Mouse (Mus musculus) B cell, adult (primary cell): ENCODE data around the gene Rpl39. TPM values are rescaled to one million over a fixed set of nuclear protein-coding genes. Genes with fewer than 3 reads are reported as not detected.

Experiments used
- total RNA-seq: library from RNA; stranded (reverse); gene quantifications from 4 replicates; pipeline ENCODE4 v1.2.4, GENCODE M21; 2023; ENCODE audit not compliant: inconsistent age

The Rpl39 gene
- 1,363 to 1,422 TPM (median 1,391 TPM) in 4 replicates for total RNA-seq

DNA sequence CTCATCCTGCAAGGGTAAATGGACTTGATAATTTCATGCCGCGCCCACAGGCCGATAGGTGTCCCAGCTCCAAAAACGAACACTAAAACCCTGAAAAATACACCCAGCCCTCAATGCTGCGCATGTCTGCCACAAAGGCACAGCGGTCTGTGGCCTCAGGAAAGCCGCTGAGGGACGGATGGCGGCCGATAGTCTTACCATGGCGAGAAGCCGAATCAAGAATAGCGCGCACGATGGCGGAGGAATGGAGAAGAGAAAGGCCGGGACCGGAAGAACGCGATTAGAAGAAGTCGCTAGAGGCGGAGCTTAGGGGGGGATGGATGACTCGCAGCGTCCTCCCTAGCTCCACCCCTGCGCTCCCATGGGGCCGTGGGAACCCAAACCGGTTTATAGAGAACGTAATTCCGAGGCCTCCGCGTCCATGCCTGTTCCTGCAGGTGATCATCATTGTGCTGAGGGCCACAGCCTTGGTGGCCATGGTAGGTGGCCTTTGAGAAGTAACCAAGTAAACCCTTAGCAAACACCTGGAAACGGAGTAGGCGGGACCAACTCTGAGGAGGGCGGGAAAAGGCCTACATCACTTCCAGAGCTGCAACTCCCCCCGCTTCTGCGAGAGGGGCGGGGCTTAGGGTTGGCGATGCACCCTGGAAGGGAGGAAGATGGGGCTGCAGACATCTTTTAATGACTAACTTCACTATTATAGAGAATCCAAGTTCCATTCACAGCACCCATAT, at the start of gene Rpl39:
Gene Rpl39 (minus strand): TSS at position 476 of the 734 bp plus-strand sequence.

DNA sequence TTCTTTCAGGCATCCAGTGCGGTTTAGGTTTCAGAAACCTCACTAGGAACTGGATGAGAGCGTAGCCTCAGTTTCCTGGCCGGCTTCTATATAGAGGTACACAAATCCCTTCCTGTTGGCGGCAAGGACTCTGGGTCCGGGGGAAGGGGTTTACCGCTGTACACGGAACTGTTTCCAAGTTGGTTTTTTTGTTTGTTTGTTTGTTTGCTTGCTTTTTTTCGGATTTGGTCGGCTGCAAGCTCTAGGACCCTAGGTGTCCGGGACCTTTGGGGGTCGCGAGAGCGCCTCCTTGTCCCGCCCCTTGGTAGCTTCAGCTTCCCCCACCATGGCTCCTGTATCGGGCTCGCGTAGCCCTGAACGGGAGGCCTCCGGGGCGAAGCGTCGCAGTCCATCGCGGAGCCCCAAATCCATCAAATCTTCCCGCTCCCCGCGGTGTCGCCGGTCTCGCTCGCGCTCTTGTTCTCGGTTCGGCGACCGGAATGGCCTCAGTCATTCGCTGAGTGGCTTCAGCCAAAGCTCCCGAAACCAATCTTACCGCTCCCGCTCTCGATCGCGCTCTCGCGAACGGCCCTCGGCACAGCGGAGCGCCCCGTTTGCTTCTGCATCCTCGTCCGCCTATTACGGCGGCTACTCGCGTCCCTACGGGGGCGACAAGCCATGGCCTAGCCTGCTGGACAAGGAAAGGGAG, 41.6 kb upstream of the Rpl39 start, which contains the start of gene Nkap:
Gene Nkap (plus strand): TSS at position 125 of the 688 bp plus-strand sequence.

DNA sequence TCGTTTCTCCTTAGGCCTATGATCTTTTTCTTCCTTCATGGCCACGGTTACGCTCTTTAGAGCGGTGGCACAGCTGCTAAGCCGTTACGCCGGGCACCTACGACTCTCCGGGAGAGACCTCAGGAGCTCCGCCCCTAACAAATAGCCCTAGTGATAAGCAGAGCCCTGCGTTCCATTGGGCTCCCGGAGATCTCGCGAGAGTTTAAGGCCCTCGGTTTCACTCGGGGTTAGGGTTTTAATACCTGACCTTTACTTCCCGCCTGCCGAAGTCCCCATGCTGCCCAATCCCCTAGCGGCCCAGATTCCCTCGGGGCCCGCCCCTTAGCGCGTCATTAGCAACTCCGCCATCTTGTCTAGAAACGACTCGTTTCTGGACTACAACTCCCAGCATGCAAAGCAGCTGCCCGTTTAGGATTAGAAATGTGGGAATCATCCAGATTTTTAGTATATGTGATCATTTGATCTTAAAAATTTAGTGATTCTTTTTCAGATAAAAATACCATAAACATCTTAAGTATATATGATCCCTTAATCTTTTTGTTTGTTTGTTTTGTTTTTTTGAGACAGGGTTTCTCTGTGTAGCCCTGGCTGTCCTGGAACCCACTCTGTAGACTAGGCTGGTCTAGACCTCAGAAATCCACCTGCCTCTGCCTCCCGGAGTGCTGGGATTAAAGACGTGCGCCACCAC, 25.1 kb upstream of the Rpl39 start, which contains the start of gene Upf3b:
Gene Upf3b (minus strand): TSS at position 130 of the 688 bp plus-strand sequence.

DNA sequence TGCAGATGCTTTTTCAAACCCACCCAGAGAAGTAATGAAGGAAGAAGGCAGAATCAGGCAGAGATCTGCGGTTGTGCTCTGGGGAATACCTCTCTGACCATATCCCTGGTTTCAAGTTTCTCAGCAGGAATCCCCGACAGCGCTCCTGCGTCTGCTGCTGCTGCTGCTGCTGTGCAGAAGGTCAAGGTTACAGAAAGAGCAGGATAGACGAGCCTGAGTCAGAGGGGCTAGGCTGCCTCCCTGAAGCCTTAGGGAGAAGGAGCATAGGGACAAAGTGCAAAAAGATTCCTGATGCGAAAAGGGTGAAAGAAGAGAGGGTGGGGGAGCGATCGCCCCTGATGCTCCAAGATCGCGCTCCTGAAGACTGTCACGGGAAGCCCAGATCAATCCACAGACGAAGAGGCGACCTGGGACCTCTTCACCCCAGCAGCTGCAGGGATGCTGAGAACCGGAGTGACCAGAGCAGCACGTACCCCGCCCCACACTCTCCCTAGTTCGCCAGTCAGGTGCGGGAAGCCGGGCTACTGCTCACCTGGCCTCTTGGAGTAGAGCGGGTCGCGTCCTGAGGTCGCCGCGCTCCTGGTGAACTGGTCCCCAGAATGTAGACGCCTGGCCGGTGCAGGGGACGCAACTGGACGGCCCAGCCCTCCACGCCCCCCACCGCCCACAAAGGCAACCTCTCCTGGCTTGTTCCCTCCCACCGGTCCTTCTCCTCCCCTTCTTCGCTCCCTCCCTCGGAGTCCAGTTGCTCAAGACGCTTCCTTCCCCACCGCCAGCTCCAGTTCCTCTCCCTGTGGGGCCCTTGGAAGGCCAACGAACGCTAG, 36.9 kb downstream of the Rpl39 start, which contains the start of gene Sowahd:
Gene Sowahd (plus strand): TSS at position 780 of the 824 bp plus-strand sequence.

Other genes with a start within 250 kb of the Rpl39 start
- gene Ube2a, start 211.5 kb downstream of the Rpl39 start, total RNA-seq, result 65.8 to 83.1 TPM (median 73.8 TPM) in 4 replicates
- gene C330007P06Rik, start 211.3 kb downstream of the Rpl39 start, total RNA-seq, result 40.2 to 47.0 TPM (median 43.4 TPM) in 4 replicates
- gene Nkrf, start 182.5 kb downstream of the Rpl39 start, total RNA-seq, result 11.7 to 12.9 TPM (median 12.1 TPM) in 4 replicates
- gene Sept6, start 93.6 kb downstream of the Rpl39 start, total RNA-seq, result 103 to 126 TPM (median 116 TPM) in 4 replicates
- gene Sowahd, start 36.6 kb downstream of the Rpl39 start, total RNA-seq, result not detected in 4 replicates
- 46.3 to 51.6 TPM (median 49.7 TPM) in 4 replicates for gene Upf3b, start 24.9 kb upstream of the Rpl39 start, total RNA-seq
- 15.6 to 18.2 TPM (median 16.6 TPM) in 4 replicates for gene Nkap, start 41.4 kb upstream of the Rpl39 start, total RNA-seq
- gene Akap14, start 83.4 kb upstream of the Rpl39 start, total RNA-seq, result not detected in 4 replicates
- gene Ndufa1, start 105.8 kb upstream of the Rpl39 start, total RNA-seq, result 89.5 to 105 TPM (median 95.8 TPM) in 4 replicates
- 1.00 to 1.9 TPM (median 1.2 TPM) in 4 replicates for gene Rnf113a1, start 105.8 kb upstream of the Rpl39 start, total RNA-seq
- not detected in 4 replicates for gene Gm9, start 125.6 kb upstream of the Rpl39 start, total RNA-seq
- gene Rhox1, start 136.9 kb upstream of the Rpl39 start, total RNA-seq, result not detected in 4 replicates
- gene Rhox2a, start 159.6 kb upstream of the Rpl39 start, total RNA-seq, result not detected in 4 replicates
- gene Rhox3a, start 164.5 kb upstream of the Rpl39 start, total RNA-seq, result not detected in 4 replicates
- gene Rhox4a, start 179.9 kb upstream of the Rpl39 start, total RNA-seq, result not detected in 4 replicates